Mouse (Mus musculus) thymus, adult 2 months (tissue): Measurements from ENCODE around the gene Exd2.

ENCODE experiments used
- CTCF ChIP-seq: fragments of 200-500 bp; IDR thresholded peaks from 2 replicates; pipeline ENCODE4 v1.5.1; 2012; ENCODE audit warnings: mild to moderate bottlenecking, control low read depth, low read length, moderate library complexity, borderline replicate concordance; ENCODE audit not compliant: control insufficient read depth, poor library complexity, insufficient read depth; ENCODE audit errors: extremely low read depth
- POLR2A ChIP-seq: fragments of 200-500 bp; IDR thresholded peaks from 2 replicates; pipeline ENCODE4 v1.6.1; 2012; ENCODE audit warnings: mild to moderate bottlenecking, low read length, control low read depth, moderate library complexity; ENCODE audit not compliant: control insufficient read depth, poor library complexity, insufficient read depth; ENCODE audit errors: extremely low read depth

GRCm38 (mm10) chr12:80453506-80453905 lies 9.4 kb upstream of the Exd2 start:
- TF ChIP-seq POLR2A (no peak), CTCF (no peak)
